Mouse (Mus musculus): ENCODE data around the gene Il18bp. TPM values are rescaled to one million over a fixed set of nuclear protein-coding genes. Genes with fewer than 3 reads are reported as not detected.

Il18bp gene
- polyA plus RNA-seq, 1 experiment from 2014 or later: 5.4 TPM

GRCm38 (mm10) chr7:101969694-101970428 is 48.6 kb downstream of the Il18bp start:
- Histone ChIP-seq H3K9me3 (replicated peaks) (no peaks in the 10 kb centered on the region), H3K4me1 (peaks cover 33% of the 10 kb centered on the region), H3K9ac (peak overlapping the region; percentile 93), H3K36me3 (no peaks in the 10 kb centered on the region), H3K27ac (peak overlapping the region; percentile 100), H3K4me2 (replicated peaks) (peak overlapping the region; percentile 66), H3K27me3 (no peaks in the 10 kb centered on the region), H3K4me3 (peak overlapping the region; percentile 74)
- WGBS: under 1% methylated on average over 41 of the region's 53 CpGs
- peak; percentile 92 for ATAC-seq (ENCODE audit: low FRiP score)

GRCm38 (mm10) chr7:101968751-101969150 is 49.7 kb downstream of the Il18bp start:
- H3K9me3 ChIP-seq (replicated peaks): no peaks in the 10 kb centered on the region
- WGBS: 68% methylated on average over 2 of the region's 2 CpGs
- H3K27ac ChIP-seq: peak overlapping the region; percentile 100
- no peak for ATAC-seq (ENCODE audit: low FRiP score)
- no peaks in the 10 kb centered on the region for H3K36me3 ChIP-seq
- H3K9ac ChIP-seq: no peak overlapping the region
- no peaks in the 10 kb centered on the region for H3K27me3 ChIP-seq
- H3K4me2 ChIP-seq (replicated peaks): 0 out of 2 replicates have a peak overlapping the region, but pooled peaks have one; percentile 66
- no peak overlapping the region for H3K4me3 ChIP-seq
- peaks cover 32% of the 10 kb centered on the region for H3K4me1 ChIP-seq

GRCm38 (mm10) chr7:101967256-101967655 is 51.2 kb downstream of the Il18bp start:
- WGBS: 91% methylated on average over 1 of the region's 1 CpGs
- Histone ChIP-seq H3K27me3 (no peaks in the 10 kb centered on the region), H3K9me3 (replicated peaks) (no peaks in the 10 kb centered on the region), H3K4me1 (peaks cover 19% of the 10 kb centered on the region), H3K36me3 (no peaks in the 10 kb centered on the region), H3K9ac (no peak overlapping the region), H3K4me3 (no peak overlapping the region), H3K4me2 (replicated peaks) (no peak overlapping the region), H3K27ac (no peak overlapping the region)
- no peak for ATAC-seq (ENCODE audit: low FRiP score)

GRCm38 (mm10) chr7:101965606-101966005 is 52.9 kb downstream of the Il18bp start:
- H3K4me1 ChIP-seq: peaks cover 7% of the 10 kb centered on the region
- 82% methylated on average over 2 of the region's 2 CpGs for WGBS
- no peaks in the 10 kb centered on the region for H3K27me3 ChIP-seq
- no peaks in the 10 kb centered on the region for H3K9me3 ChIP-seq (replicated peaks)
- no peaks in the 10 kb centered on the region for H3K36me3 ChIP-seq
- H3K9ac ChIP-seq: no peak overlapping the region
- ATAC-seq (ENCODE audit: low FRiP score): no peak
- no peak overlapping the region for H3K4me2 ChIP-seq (replicated peaks)
- H3K27ac ChIP-seq: no peak overlapping the region
- no peak overlapping the region for H3K4me3 ChIP-seq

Other genes starting within 250 kb of the Il18bp start
- 3.8 and 4.4 TPM in 2 replicates for gene Phox2a, start 200.4 kb downstream of the Il18bp start, polyA plus RNA-seq (2016; fragmentation: Nextera tagmentation; extraction: Ambion mirVana)
- gene Inppl1, start 180.5 kb downstream of the Il18bp start, polyA plus RNA-seq (2016; fragmentation: Nextera tagmentation; extraction: Ambion mirVana): 38.6 and 41.9 TPM in 2 replicates
- 1.7 and 1.9 TPM in 2 replicates for gene Folr2, start 161.5 kb downstream of the Il18bp start, polyA plus RNA-seq (2016; fragmentation: Nextera tagmentation; extraction: Ambion mirVana)
- 74.9 and 86.7 TPM in 2 replicates for gene Anapc15, start 155.0 kb downstream of the Il18bp start, polyA plus RNA-seq (2016; fragmentation: Nextera tagmentation; extraction: Ambion mirVana)
- gene Folr1, start 147.9 kb downstream of the Il18bp start, polyA plus RNA-seq (2016; fragmentation: Nextera tagmentation; extraction: Ambion mirVana): 11.5 and 12.7 TPM in 2 replicates
- 129 and 130 TPM in 2 replicates for gene Lamtor1, start 112.8 kb downstream of the Il18bp start, polyA plus RNA-seq (2016; fragmentation: Nextera tagmentation; extraction: Ambion mirVana)
- 0.48 and 0.81 TPM in 2 replicates for gene Tomt, start 112.3 kb downstream of the Il18bp start, polyA plus RNA-seq (2016; fragmentation: Nextera tagmentation; extraction: Ambion mirVana)
- gene Lrrc51, start 84.8 kb downstream of the Il18bp start, polyA plus RNA-seq (2016; fragmentation: Nextera tagmentation; extraction: Ambion mirVana): 9.4 and 10.1 TPM in 2 replicates
- gene Numa1, start 84.6 kb downstream of the Il18bp start, polyA plus RNA-seq (2016; fragmentation: Nextera tagmentation; extraction: Ambion mirVana): 99.2 and 100 TPM in 2 replicates
- gene Rnf121, start 46.8 kb upstream of the Il18bp start, polyA plus RNA-seq (2016; fragmentation: Nextera tagmentation; extraction: Ambion mirVana): 29.2 and 31.6 TPM in 2 replicates
- 34.6 and 37.3 TPM in 2 replicates for gene Xndc1, start 46.8 kb upstream of the Il18bp start, polyA plus RNA-seq (2016; fragmentation: Nextera tagmentation; extraction: Ambion mirVana)
- 2.5 and 3.0 TPM in 2 replicates for gene Xntrpc, start 47.0 kb upstream of the Il18bp start, polyA plus RNA-seq (2016; fragmentation: Nextera tagmentation; extraction: Ambion mirVana)
- gene Trpc2, start 64.4 kb upstream of the Il18bp start, polyA plus RNA-seq (2016; fragmentation: Nextera tagmentation; extraction: Ambion mirVana): 0.21 TPM in 1 of 2 replicates, not detected in the other
- gene Art1, start 83.1 kb upstream of the Il18bp start, polyA plus RNA-seq (2016; fragmentation: Nextera tagmentation; extraction: Ambion mirVana): 1.2 and 2.4 TPM in 2 replicates
- gene Art5, start 90.8 kb upstream of the Il18bp start, polyA plus RNA-seq (2016; fragmentation: Nextera tagmentation; extraction: Ambion mirVana): 1.1 and 1.3 TPM in 2 replicates
- gene Chrna10, start 98.1 kb upstream of the Il18bp start, polyA plus RNA-seq (2016; fragmentation: Nextera tagmentation; extraction: Ambion mirVana): not detected in 2 replicates
- 42.0 and 42.3 TPM in 2 replicates for gene Nup98, start 191.5 kb upstream of the Il18bp start, polyA plus RNA-seq (2016; fragmentation: Nextera tagmentation; extraction: Ambion mirVana)
- 57.1 and 61.0 TPM in 2 replicates for gene Pgap2, start 191.5 kb upstream of the Il18bp start, polyA plus RNA-seq (2016; fragmentation: Nextera tagmentation; extraction: Ambion mirVana)
- gene Rhog, start 237.4 kb upstream of the Il18bp start, polyA plus RNA-seq (2016; fragmentation: Nextera tagmentation; extraction: Ambion mirVana): 29.8 and 29.9 TPM in 2 replicates
- 14.8 and 17.1 TPM in 2 replicates for gene Stim1, start 249.1 kb upstream of the Il18bp start, polyA plus RNA-seq (2016; fragmentation: Nextera tagmentation; extraction: Ambion mirVana)